Mouse (Mus musculus) liver, postnatal 0 days (tissue): ENCODE measurements at regions not wholly inside any gene's neighbourhood (a gene's known extent, or its start where the extent isn't known, plus 50 kb on each side); places are given as distances from the start of the nearest gene placed in this dataset.

Experiments
- CTCF ChIP-seq: sonication (generic); IDR thresholded peaks from 2 replicates; pipeline ENCODE4 v1.5.1; 2016; ENCODE audit warnings: antibody characterized with exemption, low read depth
- EP300 ChIP-seq: IDR thresholded peaks from 2 replicates; pipeline ENCODE4 v1.6.1; 2016; ENCODE audit warnings: antibody characterized with exemption, low read depth, mild to moderate bottlenecking

DNA sequence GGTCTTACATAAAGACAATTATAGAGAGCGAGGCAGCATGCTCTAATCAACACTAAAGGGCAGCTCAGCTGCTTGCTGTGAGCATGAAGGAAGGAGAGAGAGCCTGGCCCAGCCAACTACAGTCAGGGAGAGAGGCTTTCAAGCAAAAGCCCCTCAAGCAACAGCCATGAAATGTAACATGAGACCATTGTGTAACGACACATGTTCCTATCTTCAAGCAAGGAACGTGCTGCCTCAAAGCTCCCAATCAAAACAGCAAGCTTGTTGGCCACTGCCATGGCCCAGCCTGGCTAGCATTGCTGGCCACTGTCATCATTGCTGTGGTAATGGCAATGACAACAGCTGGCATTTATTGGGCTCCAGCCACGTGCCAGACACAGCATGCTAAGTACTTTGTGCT, 115.9 kb upstream of the Gm12830 start:
- no peak for TF ChIP-seq EP300
- no peak for TF ChIP-seq CTCF
